Mouse (Mus musculus): ENCODE measurements at regions not wholly inside any gene's neighbourhood (a gene's known extent, or its start where the extent isn't known, plus 50 kb on each side); places are given as distances from the start of the nearest gene placed in this dataset.

- TF ChIP-seq CTCF (IDR thresholded peaks at IDR 0.05; ENCODE audit: low read depth) (peak; percentile 81), EP300 (IDR thresholded peaks at IDR 0.05; ENCODE audit: low read depth) (0 out of 2 replicates have a peak, but pooled peaks have one; percentile 14)
Measured at GRCm38 (mm10) chr10:19094297-19094696, 78.8 kb upstream of the Tnfaip3 start.

Measured in liver, postnatal 0 days (tissue).